Mouse (Mus musculus) forebrain, postnatal 0 days (tissue): ENCODE results near the gene Akap2. TPM values are rescaled to one million over a fixed set of nuclear protein-coding genes. Genes with fewer than 3 reads are reported as not detected.

Experiments used
- ATAC-seq: fragments of 200-750 bp; cut with Nextera tagmentation; 2 replicates; pipeline ENCODE4 v1.8.0; 2017; ENCODE audit warnings: mild to moderate bottlenecking, moderate library complexity
- DNase-seq: peaks from one replicate; pipeline ENCODE4 v3.0.0-alpha.2; 2015
- H3K27ac ChIP-seq: fragments of 300-500 bp; sonication (generic); 2 replicates; pipeline ENCODE4 v1.5.1; 2014; ENCODE audit warnings: low read depth, mild to moderate bottlenecking, antibody characterized with exemption, low read length, moderate library complexity, mixed read lengths
- H3K27me3 ChIP-seq: fragments of 300-500 bp; sonication (generic); 2 replicates; pipeline ENCODE4 v1.6.1; 2014; ENCODE audit warnings: mild to moderate bottlenecking, low read length, mixed read lengths; ENCODE audit not compliant: insufficient read depth
- H3K36me3 ChIP-seq: fragments of 300-500 bp; sonication (generic); 2 replicates; pipeline ENCODE4 v1.6.1; 2014; ENCODE audit warnings: mild to moderate bottlenecking, moderate library complexity; ENCODE audit not compliant: insufficient read depth
- H3K4me1 ChIP-seq: fragments of 300-500 bp; sonication (generic); 2 replicates; pipeline ENCODE4 v1.6.1; 2014; ENCODE audit warnings: antibody characterized with exemption; ENCODE audit not compliant: insufficient read depth
- H3K4me2 ChIP-seq: fragments of 300-500 bp; sonication (generic); 2 replicates; pipeline ENCODE4 v1.6.1; 2014; ENCODE audit warnings: low read depth, mild to moderate bottlenecking, moderate library complexity
- H3K4me3 ChIP-seq: fragments of 300-500 bp; sonication (generic); 2 replicates; pipeline ENCODE4 v1.5.1; 2014; ENCODE audit warnings: low read depth, low read length, mixed read lengths
- H3K9ac ChIP-seq: fragments of 300-500 bp; sonication (generic); 2 replicates; pipeline ENCODE4 v1.6.1; 2014; ENCODE audit warnings: mild to moderate bottlenecking
- H3K9me3 ChIP-seq: fragments of 300-500 bp; sonication (generic); 2 replicates; pipeline ENCODE4 v1.6.1; 2016; ENCODE audit warnings: low read length
- CTCF ChIP-seq: sonication (generic); IDR thresholded peaks from 2 replicates; pipeline ENCODE4 v1.5.1; 2016; ENCODE audit warnings: antibody characterized with exemption, control low read depth, low read depth
- WGBS: fragments of 180-500 bp; shearing (Covaris S2); extraction: QIAGEN DNeasy Blood & Tissue Kit; methylation state at CpG from one replicate; pipeline ENCODE4 v1.1.7; 2014; 5-methylcytosine and 5-hydroxymethylcytosine counted together
- polyA plus RNA-seq: library from polyadenylated mRNA; unstranded; fragments of >200 nt; fragmentation: Nextera tagmentation; extraction: Ambion mirVana; gene quantifications from 2 replicates; pipeline ENCODE4 v1.2.1, GENCODE M21; 2015
- total RNA-seq: library from RNA; depleted of rRNA; stranded (reverse); fragments of >200 nt; gene quantifications from 2 replicates; pipeline ENCODE4 v1.2.3, GENCODE M21; 2014

Akap2 gene
- total and polyA plus RNA-seq, 2 experiments from 2014 or later = 7.0 to 15.0 TPM

GRCm38 (mm10) chr4:57782549-57783390 is 65.3 kb downstream of the Akap2 start:
- peak overlapping the region; percentile 81 for H3K4me2 ChIP-seq
- H3K4me3 ChIP-seq = peak overlapping the region; percentile 45
- H3K27ac ChIP-seq = no peak overlapping the region
- no peak for TF ChIP-seq CTCF
- no peaks in the 10 kb centered on the region for H3K9me3 ChIP-seq
- 6% methylated on average over 33 of the region's 33 CpGs for WGBS
- peaks cover 7% of the 10 kb centered on the region; the same call in 1 of the 2 replicates for H3K4me1 ChIP-seq
- H3K36me3 ChIP-seq = no peaks in the 10 kb centered on the region
- no peaks in the 10 kb centered on the region for H3K27me3 ChIP-seq
- DNase-seq (peak; percentile 6), ATAC-seq (peak; percentile 45; the same call in 1 of the 2 replicates)
- H3K9ac ChIP-seq = peak overlapping the region; percentile 45

- Histone ChIP-seq H3K4me3 (peak overlapping the region; percentile 45), H3K27ac (no peak overlapping the region), H3K9me3 (no peaks in the 10 kb centered on the region), H3K4me2 (peak overlapping the region; percentile 81), H3K27me3 (no peaks in the 10 kb centered on the region), H3K9ac (peak overlapping the region; percentile 45; the same call in 1 of the 2 replicates), H3K36me3 (no peaks in the 10 kb centered on the region), H3K4me1 (peaks cover 7% of the 10 kb centered on the region; the same call in 1 of the 2 replicates)
- 31% methylated on average over 9 of the region's 9 CpGs for WGBS
- peak; percentile 34 for DNase-seq
- ATAC-seq = no peak
- no peak for TF ChIP-seq CTCF
Observed at GRCm38 (mm10) chr4:57783391-57783770, 65.9 kb downstream of the Akap2 start.

- TF ChIP-seq CTCF = no peak
- DNase-seq = no peak
- no peak for ATAC-seq
- H3K9ac ChIP-seq = no peak overlapping the region
- no peak overlapping the region for H3K27ac ChIP-seq
- H3K36me3 ChIP-seq = no peaks in the 10 kb centered on the region
- no peak overlapping the region for H3K4me2 ChIP-seq
- H3K4me3 ChIP-seq = no peak overlapping the region
- WGBS = 67% methylated on average over 11 of the region's 11 CpGs
- peaks cover 7% of the 10 kb centered on the region; the same call in 1 of the 2 replicates for H3K4me1 ChIP-seq
- H3K9me3 ChIP-seq = no peaks in the 10 kb centered on the region
- H3K27me3 ChIP-seq = no peaks in the 10 kb centered on the region
Observed at GRCm38 (mm10) chr4:57783853-57784600, 66.6 kb downstream of the Akap2 start.

GRCm38 (mm10) chr4:57788709-57789108 is 71.3 kb downstream of the Akap2 start:
- Histone ChIP-seq H3K9me3 (no peaks in the 10 kb centered on the region), H3K27me3 (no peaks in the 10 kb centered on the region), H3K4me1 (no peaks in the 10 kb centered on the region; the same call in 1 of the 2 replicates), H3K27ac (no peak overlapping the region), H3K4me2 (no peak overlapping the region), H3K9ac (no peak overlapping the region), H3K36me3 (no peaks in the 10 kb centered on the region), H3K4me3 (no peak overlapping the region)
- DNase-seq (no peak), ATAC-seq (no peak)
- 55% methylated on average over 5 of the region's 5 CpGs for WGBS
- 0 out of 2 replicates have a peak, but pooled peaks have one; percentile 6 for TF ChIP-seq CTCF

GRCm38 (mm10) chr4:57789118-57789517 is 71.7 kb downstream of the Akap2 start:
- ATAC-seq (no peak), DNase-seq (no peak)
- Histone ChIP-seq H3K4me2 (no peak overlapping the region), H3K9ac (no peak overlapping the region), H3K27ac (no peak overlapping the region), H3K4me3 (no peak overlapping the region), H3K4me1 (no peaks in the 10 kb centered on the region), H3K9me3 (no peaks in the 10 kb centered on the region), H3K36me3 (no peaks in the 10 kb centered on the region), H3K27me3 (no peaks in the 10 kb centered on the region)
- TF ChIP-seq CTCF = no peak

GRCm38 (mm10) chr4:57793989-57794388 is 76.5 kb downstream of the Akap2 start:
- Histone ChIP-seq H3K9ac (no peak overlapping the region), H3K27ac (no peak overlapping the region), H3K4me2 (no peak overlapping the region), H3K9me3 (no peaks in the 10 kb centered on the region), H3K4me1 (no peaks in the 10 kb centered on the region), H3K36me3 (no peaks in the 10 kb centered on the region), H3K27me3 (no peaks in the 10 kb centered on the region), H3K4me3 (no peak overlapping the region)
- 57% methylated on average over 8 of the region's 8 CpGs for WGBS
- ATAC-seq = no peak
- no peak for DNase-seq
- no peak for TF ChIP-seq CTCF

- H3K4me2 ChIP-seq = no peak overlapping the region
- no peak for ATAC-seq
- H3K9ac ChIP-seq = no peak overlapping the region
- H3K4me1 ChIP-seq = no peaks in the 10 kb centered on the region
- 37% methylated on average over 3 of the region's 3 CpGs for WGBS
- no peaks in the 10 kb centered on the region for H3K9me3 ChIP-seq
- no peak overlapping the region for H3K27ac ChIP-seq
- H3K4me3 ChIP-seq = no peak overlapping the region
- no peak for TF ChIP-seq CTCF
- H3K27me3 ChIP-seq = no peaks in the 10 kb centered on the region
- H3K36me3 ChIP-seq = no peaks in the 10 kb centered on the region
- DNase-seq = no peak
Observed at GRCm38 (mm10) chr4:57794547-57794946, 77.1 kb downstream of the Akap2 start.
